In genomic region chr1:175491861-175492682, GRCm38 (mm10) we compare ENCODE assay signal across 8 mouse cellular contexts. TPM values are rescaled to one million over a fixed set of nuclear protein-coding genes. Genes with fewer than 3 reads are reported as not detected.
DNase-seq lines count a peak whose midpoint lies in the region; ATAC-seq lines count a peak whose summit lies in the region.

Gene Rgs7 (minus strand): TSS chr1:175492500.

- intact Hi-C loops in left cerebral cortex, postnatal 4 days (cut with DNase I), result loop anchor here (10.0 kb wide), 1 partner anchor 113 kb away; no protein-coding TSS in a partner anchor

- no peak for ATAC-seq in activated CD4-positive, CD25-positive, alpha-beta regulatory T cell, adult 4 months

- peak; percentile 84 for DNase-seq in adrenal gland, postnatal 14 days
- DNase-seq in embryo, embryonic 11 days, result peak; percentile 83
- DNase-seq in heart, adult 11 months, result peak; percentile 96
- peak; percentile 12 for DNase-seq in kidney, adult 11 months
- DNase-seq in left cerebral cortex, postnatal 4 days, result peak; percentile 81
- DNase-seq in mesoderm, embryonic 11.5 days (ENCODE audit: low read depth, low spot score), result peak; percentile 61
- DNase-seq in right cerebral cortex, postnatal 4 days, result peak; percentile 88

RNA-seq across cellular contexts. Expression of gene Rgs7, which starts in this region (rescaled TPM):
- total RNA-seq in adrenal gland, postnatal 14 days (2021), result 21.0 and 23.2 TPM in 2 replicates
- total RNA-seq in left cerebral cortex, postnatal 4 days (2021), result 10 to 100 TPM; 69.1 to 70.0 TPM
- not detected for polyA plus RNA-seq in activated CD4-positive, CD25-positive, alpha-beta regulatory T cell, adult 4 months (2017; shearing (Covaris generic))

Comparison
In these comparisons a context has a peak if more than half of its experiments do, and no peak if none do; other contexts are left out.
1. DNase-seq: peak in every context shown above with its lines; median percentile 96 in heart, adult 11 months; 88 in right cerebral cortex, postnatal 4 days; 84 in adrenal gland, postnatal 14 days; 83 in embryo, embryonic 11 days; 81 in left cerebral cortex, postnatal 4 days; 61 in mesoderm, embryonic 11.5 days; 12 in kidney, adult 11 months.